Mouse (Mus musculus) lung, adult 18-20 months (tissue): ENCODE measurements around the gene Npm1.
A peak's percentile ranks its signal among the peaks of the same experiment; 100 is the strongest.

Experiments used
- DNase-seq, 2 experiments: peaks; one replicate each; pipeline ENCODE4 v3.0.0; 2022; ENCODE audit warnings: mixed read lengths in 2 of 2

The Npm1 gene

GRCm38 (mm10) chr11:33179802-33180201, 16.8 kb upstream of the Npm1 start:
- DNase-seq, result no peak

DNA sequence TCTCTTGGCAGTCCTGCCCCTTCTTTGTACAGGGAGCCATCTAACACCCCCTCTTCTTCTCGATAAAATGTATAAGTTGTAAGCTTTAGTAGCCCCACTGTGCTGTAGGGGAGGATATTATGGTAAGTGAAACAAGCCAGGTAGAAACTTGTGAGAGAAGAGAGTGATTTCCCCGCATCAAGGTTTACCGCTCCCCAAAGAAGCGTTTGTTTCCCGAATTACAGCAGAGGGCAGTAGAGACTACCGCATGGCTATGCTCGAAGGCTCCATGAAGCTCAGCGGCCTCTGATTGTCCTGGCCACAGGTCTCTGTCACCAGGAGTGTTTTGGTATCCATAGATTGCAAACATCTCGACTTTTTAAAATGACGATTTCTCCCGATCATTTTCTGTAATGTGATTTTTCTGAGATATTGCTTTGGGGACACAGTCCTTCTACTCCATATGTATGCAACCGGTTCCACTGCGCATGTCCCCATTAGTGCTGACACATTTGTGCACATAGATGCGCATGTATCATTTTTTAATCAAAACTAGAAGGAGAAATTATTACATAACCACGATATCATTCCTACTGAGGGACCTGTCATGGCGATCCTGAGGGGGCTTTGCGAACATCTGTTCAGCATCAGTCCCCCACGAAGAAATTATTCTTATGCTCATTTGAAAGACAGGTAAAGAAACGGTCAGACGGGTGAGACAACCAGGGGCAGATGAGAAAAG, 13.7 kb upstream of the Npm1 start:
- DNase-seq, result peak in 1 of 2 experiments; percentile 10

- no peak for DNase-seq
These were observed 12.8 kb upstream of the Npm1 start for GRCm38 (mm10) chr11:33175768-33176167.

GRCm38 (mm10) chr11:33170489-33170888, 7.5 kb upstream of the Npm1 start:
- DNase-seq, result peak; percentile 35 to 36

- peak; percentile 60 to 63 for DNase-seq
These were observed 602 bp downstream of the Npm1 start for GRCm38 (mm10) chr11:33162211-33162997.

- DNase-seq, result no peak
These were observed 3.3 kb downstream of the Npm1 start for GRCm38 (mm10) chr11:33159741-33160140.

GRCm38 (mm10) chr11:33157453-33158196, 5.4 kb downstream of the Npm1 start:
- no peak for DNase-seq

- no peak for DNase-seq
These were observed 6.5 kb downstream of the Npm1 start for GRCm38 (mm10) chr11:33156436-33157015.

GRCm38 (mm10) chr11:33154459-33154858, 8.5 kb downstream of the Npm1 start:
- no peak for DNase-seq

DNA sequence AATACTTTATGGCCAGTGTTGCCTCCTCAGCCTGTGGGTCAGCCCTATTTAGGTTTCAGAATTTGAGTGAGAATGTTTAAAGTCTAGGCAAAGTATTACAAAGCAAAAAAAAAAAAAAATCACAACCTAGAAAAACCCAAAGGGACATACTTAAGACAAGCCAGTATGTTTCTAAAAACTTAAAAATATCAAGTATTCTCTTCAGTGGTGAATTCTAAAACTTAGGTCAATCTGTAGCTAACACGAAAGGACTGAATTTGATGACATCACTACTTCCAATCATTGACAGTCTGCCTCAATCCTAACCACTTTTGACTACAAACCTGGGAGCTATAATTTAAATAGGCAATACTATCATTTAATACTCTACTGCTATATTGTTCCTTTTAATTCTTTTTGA, 10.0 kb downstream of the Npm1 start:
- no peak for DNase-seq

DNA sequence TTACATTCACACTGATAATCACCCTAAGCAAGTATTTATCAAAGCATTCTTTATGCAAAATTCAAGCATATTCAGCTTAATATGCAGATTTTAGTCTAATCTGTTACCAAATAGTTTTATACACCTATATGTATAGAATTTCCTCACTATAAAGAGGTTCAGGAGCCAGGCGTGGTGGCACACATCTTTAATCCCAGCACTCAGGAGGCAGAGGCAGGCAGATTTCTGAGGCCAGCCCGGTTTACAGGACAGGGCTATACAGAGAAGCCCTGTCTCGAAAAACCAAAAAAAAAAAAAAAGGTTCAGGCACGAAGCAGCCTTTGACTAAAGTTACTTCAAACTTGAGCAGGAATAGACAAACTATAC, 11.2 kb downstream of the Npm1 start:
- no peak for DNase-seq

GRCm38 (mm10) chr11:33151128-33151779, 11.8 kb downstream of the Npm1 start:
- DNase-seq, result no peak

DNA sequence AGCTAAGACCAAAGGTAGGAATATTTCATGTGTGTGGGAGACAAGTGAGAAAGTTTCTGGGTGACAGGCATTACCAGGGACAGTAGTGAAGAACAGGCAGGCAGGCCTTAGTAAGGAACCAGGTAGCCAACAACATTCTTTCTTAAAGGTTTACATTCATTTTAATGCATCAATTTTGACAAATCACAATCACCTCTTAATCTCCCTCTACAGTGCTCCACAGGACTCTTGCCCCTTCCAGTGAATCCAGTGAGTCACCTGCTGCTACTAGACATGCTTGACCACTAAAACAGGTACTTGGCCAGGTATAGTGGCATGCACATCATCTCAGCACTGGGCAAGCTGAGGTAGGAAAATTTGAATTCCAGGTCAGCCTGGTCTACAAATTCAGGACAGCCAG, 12.6 kb downstream of the Npm1 start:
- DNase-seq, result no peak

- DNase-seq, result no peak
These were observed 13.6 kb downstream of the Npm1 start for GRCm38 (mm10) chr11:33149453-33149852.

DNA sequence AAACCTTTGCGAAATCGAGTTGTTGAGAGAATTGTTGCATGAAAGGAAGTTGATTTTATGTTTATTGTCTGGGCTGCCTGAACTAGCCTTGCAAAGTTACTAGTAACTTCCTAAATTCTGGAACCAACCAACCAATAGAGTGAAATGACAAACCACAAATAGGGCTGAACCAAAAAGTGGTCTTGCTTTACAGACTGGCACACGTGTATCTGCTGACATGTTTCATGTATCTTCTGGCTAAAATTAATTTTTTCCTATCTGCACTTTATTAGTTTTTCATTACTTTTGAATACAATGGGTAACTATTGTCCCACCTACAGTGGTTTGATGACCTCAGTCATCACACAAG, 13.9 kb downstream of the Npm1 start:
- DNase-seq, result no peak

GRCm38 (mm10) chr11:33148338-33149087, 14.5 kb downstream of the Npm1 start:
- peak; percentile 80 to 81 for DNase-seq

DNA sequence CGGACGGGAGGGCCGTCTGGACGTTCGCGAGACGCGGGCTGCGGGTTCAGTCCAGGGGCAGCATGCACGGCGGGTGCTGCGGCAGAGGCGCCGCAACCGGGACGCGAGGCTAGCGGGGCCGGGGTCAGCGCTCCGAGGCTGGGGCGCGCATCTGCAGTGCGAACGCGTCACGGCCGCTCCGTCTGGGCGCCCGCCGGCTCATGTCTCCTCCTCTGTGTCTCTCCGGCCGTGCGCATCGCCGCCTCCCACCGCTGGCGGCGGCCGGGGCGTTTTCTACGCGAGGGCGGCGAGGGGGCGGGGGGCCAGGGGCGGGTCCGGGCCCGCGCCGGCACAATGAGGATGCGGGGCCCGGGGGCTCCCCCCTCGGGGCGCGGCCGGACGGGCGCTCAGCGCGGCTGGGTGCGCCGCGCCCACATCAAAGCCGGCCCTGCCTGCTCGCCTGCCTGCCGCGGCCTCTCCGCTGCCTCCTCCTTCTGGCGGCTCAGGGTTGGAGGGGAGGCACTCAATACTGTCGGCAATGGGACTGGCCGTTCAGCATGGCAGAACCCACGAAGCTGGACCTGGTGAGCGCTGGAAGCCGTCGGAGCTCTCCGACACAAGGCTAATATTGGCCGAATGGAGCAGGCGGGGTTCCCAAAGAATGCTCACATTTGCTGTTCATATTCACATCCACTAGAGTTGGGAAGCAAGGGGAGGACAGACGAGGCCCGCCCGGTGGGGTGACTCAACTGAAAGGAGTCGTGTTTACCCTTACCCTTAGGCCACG, 15.3 kb downstream of the Npm1 start:
- peak; percentile 52 for DNase-seq

DNA sequence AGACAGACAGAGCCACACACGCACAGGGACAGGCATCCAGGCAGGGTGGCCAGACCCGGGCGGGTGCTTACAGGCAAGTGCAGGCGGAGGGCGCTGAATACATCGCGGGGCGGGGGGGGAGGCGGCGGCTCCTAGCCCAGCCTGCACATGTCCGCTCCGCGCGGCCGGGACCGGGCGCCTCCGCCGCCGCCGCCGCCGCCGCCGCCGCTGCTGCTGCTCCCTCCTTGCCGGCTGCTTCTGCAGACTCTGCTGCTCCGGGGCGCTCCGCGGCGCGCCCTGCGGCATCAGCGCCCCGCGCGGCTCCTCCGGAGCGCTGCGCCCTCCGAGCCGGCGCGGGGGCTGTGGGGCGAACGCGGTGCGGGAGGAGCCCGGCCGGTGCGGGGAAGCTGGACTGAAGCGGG, 15.8 kb downstream of the Npm1 start, which contains the start of gene Fgf18:
TSS of gene Fgf18 (minus strand) at position 230 of the 401 bp plus-strand sequence.
- no peak for DNase-seq

DNA sequence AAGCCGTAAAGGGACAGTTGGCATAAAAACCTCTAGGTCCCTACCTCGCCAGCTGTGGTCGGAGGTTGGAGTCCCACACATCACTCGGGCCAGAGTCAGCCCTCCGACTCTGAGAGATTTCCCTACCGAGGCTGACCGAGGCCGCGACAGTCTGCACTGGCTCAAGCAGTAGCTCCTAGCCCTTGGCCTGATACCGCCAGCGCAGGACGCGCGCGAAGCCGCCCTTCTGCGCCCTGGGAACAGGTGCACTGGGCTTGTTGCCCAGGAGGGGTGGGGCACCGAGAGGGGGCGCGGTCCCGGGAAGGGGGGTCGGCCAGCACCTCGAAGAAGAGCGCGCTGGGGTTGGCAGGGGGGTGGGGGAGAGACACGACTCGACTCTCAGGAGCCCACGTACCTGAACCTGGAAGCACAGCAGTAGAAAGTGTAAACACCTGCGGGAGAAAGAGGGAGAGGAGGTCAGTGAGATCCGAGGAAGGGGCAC, 16.3 kb downstream of the Npm1 start:
- peak; percentile 54 to 60 for DNase-seq

- peak; percentile 73 to 77 for DNase-seq
These were observed 16.9 kb downstream of the Npm1 start for GRCm38 (mm10) chr11:33146143-33146497.
